Mouse (Mus musculus) neural tube, embryonic 14.5 days (tissue): ENCODE results near the gene Cdkn2b. TPM values are rescaled to one million over a fixed set of nuclear protein-coding genes. Genes with fewer than 3 reads are reported as not detected.

Experiments
- ATAC-seq: fragments of 200-750 bp; cut with Nextera tagmentation; 2 replicates; pipeline ENCODE4 v1.8.0; 2017; ENCODE audit warnings: low read depth, mild to moderate bottlenecking, moderate TSS enrichment, moderate library complexity
- H3K27ac ChIP-seq: fragments of 300-500 bp; sonication (generic); 2 replicates; pipeline ENCODE4 v1.5.1; 2014; ENCODE audit warnings: low read depth, mild to moderate bottlenecking, control low read depth, low read length, moderate library complexity, mixed read lengths
- H3K27me3 ChIP-seq: fragments of 300-500 bp; sonication (generic); 2 replicates; pipeline ENCODE4 v1.6.1; 2014; ENCODE audit warnings: low read length; ENCODE audit not compliant: control insufficient read depth, insufficient read depth
- H3K36me3 ChIP-seq: fragments of 300-500 bp; sonication (generic); 2 replicates; pipeline ENCODE4 v1.6.1; 2014; ENCODE audit warnings: low read length, mixed read lengths; ENCODE audit not compliant: control insufficient read depth, insufficient read depth
- H3K4me1 ChIP-seq: fragments of 300-500 bp; sonication (generic); 2 replicates; pipeline ENCODE4 v1.6.1; 2014; ENCODE audit warnings: low read length; ENCODE audit not compliant: control insufficient read depth, insufficient read depth
- H3K4me2 ChIP-seq: fragments of 300-500 bp; sonication (generic); 2 replicates; pipeline ENCODE4 v1.6.1; 2014; ENCODE audit warnings: mild to moderate bottlenecking, low read depth, low read length, control low read depth
- H3K4me3 ChIP-seq: fragments of 300-500 bp; sonication (generic); 2 replicates; pipeline ENCODE4 v1.5.1; 2014; ENCODE audit warnings: low read depth, low read length, control low read depth, mixed read lengths
- H3K9ac ChIP-seq: fragments of 300-500 bp; sonication (generic); replicated peaks from 2 replicates; pipeline ENCODE4 v1.6.1; 2014; ENCODE audit warnings: low read depth, mild to moderate bottlenecking, control low read depth, low read length, mixed read lengths
- H3K9me3 ChIP-seq: fragments of 300-500 bp; sonication (generic); 2 replicates; pipeline ENCODE4 v1.6.1; 2016; ENCODE audit warnings: low read length; ENCODE audit not compliant: control insufficient read depth
- WGBS: fragments of 180-500 bp; shearing (Covaris S2); extraction: QIAGEN DNeasy Blood & Tissue Kit; methylation state at CpG from one replicate; pipeline ENCODE4 v1.1.7; 2014; 5-methylcytosine and 5-hydroxymethylcytosine counted together
- polyA plus RNA-seq: library from polyadenylated mRNA; unstranded; fragments of >200 nt; fragmentation: Nextera tagmentation; extraction: Ambion mirVana; gene quantifications from 2 replicates; pipeline ENCODE4 v1.2.1, GENCODE M21; 2014

The Cdkn2b gene
- polyA plus RNA-seq, 1 experiment from 2014 or later, result 0.29 TPM

DNA sequence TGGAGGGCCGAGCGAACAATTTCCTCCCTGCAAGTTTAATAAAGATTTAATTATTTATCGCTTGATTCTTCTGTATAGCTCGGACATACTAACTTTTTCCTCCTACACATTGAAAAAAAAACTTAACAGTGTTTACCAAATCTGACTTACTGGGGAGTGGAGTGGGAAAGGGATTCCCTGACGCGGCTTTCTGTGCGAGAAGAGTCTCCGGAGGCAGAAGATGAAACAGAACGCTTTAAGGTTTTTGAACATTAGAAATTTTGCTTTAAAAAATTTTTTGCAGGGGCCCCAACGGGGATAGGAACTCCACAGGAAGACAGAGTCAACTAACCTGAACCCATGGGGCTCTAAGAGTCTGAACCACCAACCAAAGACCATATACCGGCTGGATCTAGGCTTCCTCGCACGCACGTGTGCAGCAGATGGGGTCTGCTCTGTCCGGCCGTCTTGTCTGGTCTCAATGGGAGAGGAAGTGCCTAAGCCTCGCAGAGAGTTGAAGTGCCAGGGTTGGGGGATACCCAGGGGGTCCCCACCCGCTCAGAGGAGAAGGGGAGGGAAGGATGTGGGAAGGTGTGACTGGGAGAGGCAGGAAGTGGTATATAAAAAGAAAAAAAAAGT is 38.6 kb downstream of the Cdkn2b start:
- no peak for ATAC-seq
- 3% methylated on average over 18 of the region's 18 CpGs for WGBS
- Histone ChIP-seq H3K4me3 (no peak overlapping the region), H3K36me3 (no peaks in the 10 kb centered on the region), H3K9me3 (no peaks in the 10 kb centered on the region), H3K4me1 (no peaks in the 10 kb centered on the region), H3K27ac (no peak overlapping the region), H3K9ac (no peak overlapping the region), H3K27me3 (peaks cover 54% of the 10 kb centered on the region), H3K4me2 (no peak overlapping the region)

DNA sequence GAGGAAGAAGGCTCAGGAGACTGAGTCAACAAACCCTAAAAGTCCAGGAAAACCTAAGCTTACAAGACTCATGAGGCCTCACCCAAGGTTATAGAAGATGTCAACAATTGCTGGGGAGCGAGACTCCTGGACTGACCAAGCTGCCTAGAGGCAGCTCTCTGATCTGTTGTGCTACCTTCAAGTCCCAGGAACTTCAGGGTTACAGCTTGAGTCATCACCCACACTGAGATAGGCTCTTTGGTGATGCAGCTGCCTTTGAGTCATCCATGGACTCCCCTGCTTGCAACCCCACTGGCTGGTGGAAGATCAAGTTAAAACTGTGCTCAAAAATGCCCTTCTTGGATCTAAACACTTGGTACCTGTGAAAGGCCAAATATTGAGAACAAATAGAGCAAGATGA is 53.1 kb downstream of the Cdkn2b start:
- no peaks in the 10 kb centered on the region for H3K27me3 ChIP-seq
- no peak overlapping the region for H3K4me2 ChIP-seq
- no peaks in the 10 kb centered on the region for H3K9me3 ChIP-seq
- H3K27ac ChIP-seq, result no peak overlapping the region
- H3K9ac ChIP-seq, result no peak overlapping the region
- H3K36me3 ChIP-seq, result no peaks in the 10 kb centered on the region
- no peaks in the 10 kb centered on the region for H3K4me1 ChIP-seq
- no peak for ATAC-seq
- no peak overlapping the region for H3K4me3 ChIP-seq
- WGBS, result 84% methylated on average over 1 of the region's 1 CpGs

Other genes starting within 250 kb of the Cdkn2b start
- gene Mtap, start 173.9 kb downstream of the Cdkn2b start, polyA plus RNA-seq, result 24.0 and 27.5 TPM in 2 replicates
- not detected in 2 replicates for gene Cdkn2a, start 16.4 kb downstream of the Cdkn2b start, polyA plus RNA-seq